Mouse (Mus musculus) liver, embryonic 14.5 days (tissue): ENCODE data around the gene Pla2g4c. TPM values are rescaled to one million over a fixed set of nuclear protein-coding genes. Genes with fewer than 3 reads are reported as not detected.

Experiments
- ATAC-seq: fragments of 200-750 bp; cut with Nextera tagmentation; 2 replicates; pipeline ENCODE4 v1.8.0; 2017; ENCODE audit warnings: moderate number of reproducible peaks, mild to moderate bottlenecking, moderate library complexity; ENCODE audit not compliant: insufficient read depth
- DNase-seq, 3 experiments: peaks; one replicate each; pipeline ENCODE4 v3.0.0-alpha.2; 2012 to 2013; ENCODE audit warnings: low read depth in 3 of 3, low spot score in 3 of 3
- H3K27ac ChIP-seq: fragments of 300-500 bp; sonication (generic); 2 replicates; pipeline ENCODE4 v1.5.1; 2014; ENCODE audit warnings: moderate library complexity, mild to moderate bottlenecking, control low read depth, inconsistent platforms
- H3K27me3 ChIP-seq: fragments of 300-500 bp; sonication (generic); 2 replicates; pipeline ENCODE4 v1.6.1; 2014; ENCODE audit warnings: mild to moderate bottlenecking, low read length, moderate library complexity; ENCODE audit not compliant: control insufficient read depth, insufficient read depth
- H3K36me3 ChIP-seq: fragments of 300-500 bp; sonication (generic); replicated peaks from 2 replicates; pipeline ENCODE4 v1.6.1; 2014; ENCODE audit warnings: low read depth; ENCODE audit not compliant: control insufficient read depth, insufficient read depth
- H3K4me1 ChIP-seq, 2 experiments: fragments of 200-500 bp in 1 of 2; fragments of 300-500 bp in 1 of 2; sonication (generic) in 1 of 2; replicated peaks; 2 replicates each; pipeline ENCODE4 v1.6.1; 2012 to 2014; ENCODE audit warnings: antibody characterized with exemption in 1 of 2, inconsistent platforms in 1 of 2, low read length in 1 of 2; ENCODE audit not compliant: control insufficient read depth in 2 of 2, insufficient read depth in 2 of 2
- H3K4me2 ChIP-seq: fragments of 300-500 bp; sonication (generic); 2 replicates; pipeline ENCODE4 v1.6.1; 2014; ENCODE audit warnings: low read depth, mild to moderate bottlenecking, control low read depth, moderate library complexity
- H3K4me3 ChIP-seq, 2 experiments: fragments of 200-500 bp in 1 of 2; fragments of 300-500 bp in 1 of 2; sonication (generic) in 1 of 2; 2 replicates each; pipeline ENCODE4 v1.5.1; 2012 to 2014; ENCODE audit warnings: low read depth in 2 of 2, low read length in 2 of 2, mild to moderate bottlenecking in 2 of 2, control low read depth in 1 of 2, inconsistent platforms in 1 of 2, moderate library complexity in 1 of 2; ENCODE audit not compliant: insufficient read depth in 1 of 2
- H3K9ac ChIP-seq: fragments of 300-500 bp; sonication (generic); replicated peaks from 2 replicates; pipeline ENCODE4 v1.6.1; 2014; ENCODE audit warnings: mild to moderate bottlenecking, control low read depth, moderate library complexity
- H3K9me3 ChIP-seq: fragments of 300-500 bp; sonication (generic); 2 replicates; pipeline ENCODE4 v1.6.1; 2016; ENCODE audit warnings: low read length, mixed read lengths; ENCODE audit not compliant: control insufficient read depth
- CTCF ChIP-seq: IDR thresholded peaks from 2 replicates; pipeline ENCODE4 v1.5.1; 2016; ENCODE audit warnings: antibody characterized with exemption, low read depth, control low read depth
- EP300 ChIP-seq: IDR thresholded peaks from 2 replicates; pipeline ENCODE4 v1.6.1; 2016; ENCODE audit warnings: antibody characterized with exemption, low read depth
- WGBS: fragments of 180-500 bp; shearing (Covaris S2); extraction: QIAGEN DNeasy Blood & Tissue Kit; methylation state at CpG from one replicate; pipeline ENCODE4 v1.1.7; 2014; ENCODE audit not compliant: insufficient replicate concordance; 5-methylcytosine and 5-hydroxymethylcytosine counted together
- polyA plus RNA-seq, 2 experiments: library from polyadenylated mRNA; depleted of rRNA in 1 of 2; stranded (reverse) in 1 of 2; unstranded in 1 of 2; fragments of >200 nt; fragmentation: Nextera tagmentation in 1 of 2; extraction: Ambion mirVana in 1 of 2; gene quantifications; 2 replicates each; pipeline versions ENCODE4 v1.2.1 to v1.2.3; 2012 to 2014

The Pla2g4c gene
- polyA plus RNA-seq, 2 experiments = 1.7 to 1.8 TPM

DNA sequence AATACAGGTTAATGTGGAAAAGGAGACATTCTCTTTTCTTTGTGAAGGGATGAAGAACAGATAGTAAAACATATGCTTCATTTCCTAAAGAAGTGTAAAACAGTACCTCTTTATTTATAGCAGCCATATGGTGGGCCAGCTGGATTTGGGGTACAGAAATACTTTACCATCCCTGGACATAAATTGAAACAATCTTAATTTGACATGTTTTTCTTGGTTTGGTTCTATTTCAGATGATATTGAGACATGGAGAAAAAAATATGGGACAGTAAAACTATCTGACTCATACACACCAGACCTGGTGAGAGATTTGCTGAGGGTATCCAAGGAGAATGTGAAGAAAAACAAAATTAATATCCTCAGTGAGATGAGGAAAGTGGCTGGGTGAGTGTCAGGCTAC is 31.5 kb downstream of the Pla2g4c start:
- H3K9me3 ChIP-seq = no peaks in the 10 kb centered on the region
- H3K36me3 ChIP-seq = peaks cover 30% of the 10 kb centered on the region
- no peak overlapping the region for H3K4me2 ChIP-seq
- ATAC-seq (no peak), DNase-seq (no peak)
- H3K27me3 ChIP-seq = no peaks in the 10 kb centered on the region
- no peak overlapping the region for H3K4me3 ChIP-seq
- no peak overlapping the region for H3K27ac ChIP-seq
- no peak overlapping the region for H3K9ac ChIP-seq
- TF ChIP-seq EP300 (no peak), CTCF (no peak)
- no peaks in the 10 kb centered on the region for H3K4me1 ChIP-seq

DNA sequence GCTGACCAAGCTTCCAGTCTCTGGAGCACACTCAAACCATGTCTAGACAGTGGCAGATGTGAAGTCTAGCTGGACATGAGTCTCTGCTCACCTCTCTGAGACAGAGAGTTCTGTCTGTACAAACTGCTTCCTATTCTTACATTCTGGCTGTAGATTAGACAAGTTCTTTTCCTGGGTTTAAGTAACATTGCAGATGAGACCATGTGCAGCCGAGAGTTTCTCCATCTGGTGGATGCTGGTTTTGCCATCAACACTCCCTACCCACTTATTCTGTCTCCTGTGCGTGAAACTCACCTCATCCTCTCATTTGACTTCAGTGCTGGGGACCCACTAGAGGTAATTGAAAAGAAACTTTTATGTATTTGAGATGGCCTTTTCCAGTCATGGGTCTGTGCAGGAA is 56.1 kb downstream of the Pla2g4c start:
- H3K4me1 ChIP-seq = no peaks in the 10 kb centered on the region
- ATAC-seq (no peak), DNase-seq (no peak)
- H3K4me3 ChIP-seq = no peak overlapping the region
- no peak overlapping the region for H3K4me2 ChIP-seq
- H3K36me3 ChIP-seq = no peaks in the 10 kb centered on the region
- H3K27me3 ChIP-seq = no peaks in the 10 kb centered on the region
- TF ChIP-seq CTCF (no peak), EP300 (no peak)
- H3K9me3 ChIP-seq = no peaks in the 10 kb centered on the region
- H3K9ac ChIP-seq = no peak overlapping the region
- H3K27ac ChIP-seq = no peak overlapping the region
- WGBS = 58% methylated on average over 2 of the region's 2 CpGs

DNA sequence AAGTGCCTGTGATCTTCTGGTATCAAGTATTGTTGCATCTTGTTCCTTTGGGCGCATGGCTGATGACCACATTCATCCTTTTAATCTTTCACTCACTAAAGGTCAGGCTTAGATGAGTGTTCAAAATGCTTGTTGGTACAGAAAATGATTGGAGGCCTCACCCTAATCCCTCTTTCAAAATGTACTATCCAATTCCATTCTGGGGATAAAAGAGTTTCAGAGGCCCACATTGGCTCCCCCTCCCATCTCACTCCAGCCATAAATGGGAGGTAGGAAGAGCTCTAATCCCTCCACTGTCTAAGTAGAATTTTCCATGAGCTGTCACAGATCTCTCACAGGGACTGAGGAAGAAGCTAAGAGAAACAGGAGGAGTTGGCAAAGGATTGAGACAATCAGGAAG is 73.4 kb downstream of the Pla2g4c start, which contains the start of gene Cabp5:
Gene Cabp5 (plus strand): TSS at position 301 of the 400 bp plus-strand sequence.
- ATAC-seq = no peak

More for the DNA sequence above, 73.4 kb downstream of the Pla2g4c start, which contains the start of gene Cabp5:
- Histone ChIP-seq H3K9ac (no peak within 1 kb of the TSS), H3K4me2 (no peak within 1 kb of the TSS), H3K36me3 (no peaks in the 10 kb centered on the region), H3K27me3 (no peaks in the 10 kb centered on the region), H3K4me3 (no peak within 1 kb of the TSS), H3K9me3 (no peaks in the 10 kb centered on the region), H3K27ac (no peak within 1 kb of the TSS), H3K4me1 (no peaks in the 10 kb centered on the region)
- WGBS = 72% methylated on average over 1 of the region's 1 CpGs
- no peak for TF ChIP-seq CTCF
- TF ChIP-seq EP300 = no peak
- DNase-seq = no peak

Other genes starting within 250 kb of the Pla2g4c start
- not detected in 2 replicates for gene Vmn1r85, start 229.5 kb upstream of the Pla2g4c start, polyA plus RNA-seq (2012; rRNA removed)
- gene Vmn1r85, start 229.5 kb upstream of the Pla2g4c start, polyA plus RNA-seq (2014; fragmentation: Nextera tagmentation; extraction: Ambion mirVana) = not detected in 2 replicates
- gene Vmn1r86, start 204.7 kb upstream of the Pla2g4c start, polyA plus RNA-seq (2012; rRNA removed) = not detected in 2 replicates
- not detected in 2 replicates for gene Vmn1r86, start 204.7 kb upstream of the Pla2g4c start, polyA plus RNA-seq (2014; fragmentation: Nextera tagmentation; extraction: Ambion mirVana)
- gene Vmn1r87, start 184.5 kb upstream of the Pla2g4c start, polyA plus RNA-seq (2012; rRNA removed) = not detected in 2 replicates
- not detected in 2 replicates for gene Vmn1r87, start 184.5 kb upstream of the Pla2g4c start, polyA plus RNA-seq (2014; fragmentation: Nextera tagmentation; extraction: Ambion mirVana)
- not detected in 2 replicates for gene Vmn1r88, start 165.1 kb upstream of the Pla2g4c start, polyA plus RNA-seq (2012; rRNA removed)
- gene Vmn1r88, start 165.1 kb upstream of the Pla2g4c start, polyA plus RNA-seq (2014; fragmentation: Nextera tagmentation; extraction: Ambion mirVana) = 0.03 TPM in 1 of 2 replicates, not detected in the other
- gene Vmn1r89, start 111.6 kb upstream of the Pla2g4c start, polyA plus RNA-seq (2012; rRNA removed) = not detected in 2 replicates
- gene Vmn1r89, start 111.6 kb upstream of the Pla2g4c start, polyA plus RNA-seq (2014; fragmentation: Nextera tagmentation; extraction: Ambion mirVana) = not detected in 2 replicates
- gene Lig1, start 47.4 kb upstream of the Pla2g4c start, polyA plus RNA-seq (2012; rRNA removed) = 46.1 and 70.0 TPM in 2 replicates
- gene Lig1, start 47.4 kb upstream of the Pla2g4c start, polyA plus RNA-seq (2014; fragmentation: Nextera tagmentation; extraction: Ambion mirVana) = 117 and 133 TPM in 2 replicates
- gene Zswim9, start 45.9 kb upstream of the Pla2g4c start, polyA plus RNA-seq (2012; rRNA removed) = 1.2 and 1.8 TPM in 2 replicates
- gene Zswim9, start 45.9 kb upstream of the Pla2g4c start, polyA plus RNA-seq (2014; fragmentation: Nextera tagmentation; extraction: Ambion mirVana) = 1.7 and 2.4 TPM in 2 replicates
- 0.03 and 0.06 TPM in 2 replicates for gene Cabp5, start 73.5 kb downstream of the Pla2g4c start, polyA plus RNA-seq (2012; rRNA removed)
- gene Cabp5, start 73.5 kb downstream of the Pla2g4c start, polyA plus RNA-seq (2014; fragmentation: Nextera tagmentation; extraction: Ambion mirVana) = not detected in 2 replicates
- gene Bsph1, start 126.2 kb downstream of the Pla2g4c start, polyA plus RNA-seq (2012; rRNA removed) = not detected in 2 replicates
- gene Bsph1, start 126.2 kb downstream of the Pla2g4c start, polyA plus RNA-seq (2014; fragmentation: Nextera tagmentation; extraction: Ambion mirVana) = not detected in 2 replicates
- not detected in 2 replicates for gene Bsph2, start 246.4 kb downstream of the Pla2g4c start, polyA plus RNA-seq (2012; rRNA removed)
- not detected in 2 replicates for gene Bsph2, start 246.4 kb downstream of the Pla2g4c start, polyA plus RNA-seq (2014; fragmentation: Nextera tagmentation; extraction: Ambion mirVana)